Mouse (Mus musculus) gastrocnemius, postnatal 10 days (tissue): Measurements from ENCODE around the gene Tnr. TPM values are rescaled to one million over a fixed set of nuclear protein-coding genes. Genes with fewer than 3 reads are reported as not detected.

ENCODE experiments used
- DNase-seq: peaks from one replicate; pipeline ENCODE4 v3.0.0; 2021; ENCODE audit warnings: mixed read lengths
- total RNA-seq, 2 experiments: library from RNA; stranded (reverse); gene quantifications; 2 replicates each; pipeline ENCODE4 v1.2.3; 2021

The Tnr gene
- total RNA-seq, 2 experiments from 2014 or later, result 0.27 to 0.33 TPM

DNA sequence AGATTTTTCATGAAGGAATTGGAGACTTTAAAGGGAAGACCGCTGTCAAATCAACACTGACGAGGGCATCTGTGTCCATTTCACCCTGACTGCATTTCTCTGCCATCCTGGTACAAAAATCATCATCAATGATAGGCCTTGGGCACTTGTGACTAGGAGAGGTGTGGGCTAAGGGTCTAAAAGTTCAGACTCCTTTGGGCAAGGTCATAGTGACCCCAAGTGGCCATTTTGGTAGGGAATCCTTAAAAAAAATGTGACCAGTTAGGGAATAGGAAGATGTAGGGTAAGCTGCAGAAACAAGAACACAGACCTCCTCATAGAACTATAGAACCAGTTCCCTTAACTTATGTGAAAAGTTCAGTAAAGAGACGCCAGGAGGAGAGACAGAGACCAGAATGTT, 355.1 kb downstream of the Tnr start:
- DNase-seq, result no peak

DNA sequence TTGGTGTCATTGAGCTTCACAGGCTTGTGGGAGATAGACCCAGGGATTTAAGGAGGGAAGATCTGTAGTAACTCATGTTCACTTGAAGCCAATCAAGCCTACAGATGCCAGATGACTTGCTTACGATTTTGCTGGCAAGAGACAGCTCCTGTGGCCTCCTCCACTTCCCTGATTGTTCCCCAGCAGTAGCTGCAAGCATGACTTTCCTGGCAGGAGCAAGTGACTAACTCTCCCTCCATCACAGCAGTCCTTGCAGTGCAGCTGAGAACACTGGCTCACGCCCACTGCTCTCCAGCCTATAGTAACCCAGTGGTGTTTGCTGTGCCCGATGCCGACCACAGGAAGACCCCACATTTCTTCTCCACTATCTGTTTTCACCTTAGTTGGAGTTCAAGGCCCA, 356.3 kb downstream of the Tnr start:
- DNase-seq, result no peak

DNA sequence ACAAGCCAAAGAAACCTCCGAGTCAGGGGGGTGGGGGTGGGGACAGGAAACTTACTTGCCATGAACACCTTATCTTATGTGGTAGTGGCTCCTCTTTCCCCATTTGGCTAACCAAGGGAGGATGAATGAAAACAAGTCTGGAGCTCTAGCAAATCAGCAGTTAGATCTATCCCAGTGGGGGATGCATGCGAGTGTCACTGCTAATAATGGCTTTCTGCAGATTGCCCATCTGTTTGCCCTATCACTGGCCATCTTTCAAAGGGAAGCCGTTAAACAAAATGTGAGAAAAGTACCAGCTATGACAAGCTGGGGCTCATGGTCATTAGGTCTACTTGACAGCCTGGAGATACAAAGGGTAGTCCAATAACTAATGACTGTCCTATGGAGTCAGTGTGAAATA, 361.9 kb downstream of the Tnr start:
- DNase-seq, result no peak

DNA sequence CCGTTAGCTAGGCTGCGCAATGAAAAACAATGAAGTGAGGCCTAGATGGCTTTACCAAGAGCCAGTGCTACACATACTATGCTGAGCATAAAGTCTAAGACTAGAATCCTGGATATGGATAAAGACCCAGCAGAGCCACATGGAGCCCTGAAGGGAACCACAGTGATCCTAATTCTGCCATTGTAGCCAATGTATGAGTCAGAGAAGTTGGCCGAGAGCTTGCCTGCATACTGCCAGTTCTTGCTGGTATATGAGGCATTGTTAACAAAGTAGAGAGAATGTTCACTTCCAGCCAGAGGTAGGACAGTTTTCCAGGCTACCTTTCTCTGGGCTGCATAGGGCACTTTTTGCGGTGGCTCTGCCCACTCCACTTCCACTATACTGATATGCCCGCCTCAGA, 365.0 kb downstream of the Tnr start:
- no peak for DNase-seq

DNA sequence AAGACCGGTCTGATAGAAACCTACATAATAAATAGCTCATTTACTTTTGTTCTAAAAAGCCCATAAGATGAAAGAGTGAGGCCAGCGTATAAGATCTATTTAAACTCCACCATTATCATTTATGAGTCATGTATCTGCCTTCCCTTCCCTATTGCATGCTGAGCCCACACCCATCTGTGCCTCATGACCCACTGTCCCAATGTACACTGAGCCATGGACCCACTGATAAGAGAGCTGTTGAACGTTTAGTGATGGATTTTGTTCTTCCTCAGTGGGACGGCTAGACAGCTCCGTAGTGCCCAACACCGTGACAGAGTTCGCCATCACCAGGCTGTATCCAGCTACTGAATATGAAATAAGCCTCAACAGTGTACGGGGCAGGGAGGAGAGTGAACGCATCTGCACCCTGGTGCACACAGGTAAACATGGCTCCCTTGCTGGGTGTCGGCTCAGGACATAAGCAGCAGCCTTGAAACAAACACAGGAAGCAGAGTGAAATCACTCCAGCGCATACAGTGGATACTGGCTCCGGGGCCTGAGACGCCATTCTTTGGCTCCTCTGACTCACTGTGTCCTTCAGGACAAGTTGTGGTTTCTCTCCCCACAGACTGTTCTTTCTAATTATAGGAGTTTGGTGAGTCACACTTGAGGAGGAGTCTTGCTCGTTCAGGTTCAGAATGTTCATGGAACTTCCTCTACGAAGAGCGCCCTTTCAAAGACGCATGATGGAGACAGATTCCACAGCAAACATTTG, 365.6 kb downstream of the Tnr start:
- no peak for DNase-seq

DNA sequence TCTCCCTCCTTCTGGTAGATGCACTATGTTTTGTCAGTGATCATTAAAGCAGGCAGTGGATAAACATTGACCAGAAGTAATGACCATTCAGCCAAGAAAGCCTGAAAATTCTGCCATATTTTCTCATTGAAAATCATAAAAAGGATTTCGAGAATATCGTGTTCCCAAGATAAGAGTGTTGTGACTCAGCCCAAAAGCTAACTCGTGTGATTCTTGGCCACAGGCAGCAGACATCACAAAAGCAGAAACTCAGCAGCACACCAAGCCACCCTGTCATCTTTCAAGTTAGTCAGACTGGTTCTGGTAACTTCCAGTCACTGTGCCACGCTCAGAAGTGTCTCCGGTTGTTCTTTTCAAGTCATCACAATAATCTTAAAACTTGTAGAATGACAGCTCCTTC, 367.0 kb downstream of the Tnr start:
- DNase-seq, result no peak

DNA sequence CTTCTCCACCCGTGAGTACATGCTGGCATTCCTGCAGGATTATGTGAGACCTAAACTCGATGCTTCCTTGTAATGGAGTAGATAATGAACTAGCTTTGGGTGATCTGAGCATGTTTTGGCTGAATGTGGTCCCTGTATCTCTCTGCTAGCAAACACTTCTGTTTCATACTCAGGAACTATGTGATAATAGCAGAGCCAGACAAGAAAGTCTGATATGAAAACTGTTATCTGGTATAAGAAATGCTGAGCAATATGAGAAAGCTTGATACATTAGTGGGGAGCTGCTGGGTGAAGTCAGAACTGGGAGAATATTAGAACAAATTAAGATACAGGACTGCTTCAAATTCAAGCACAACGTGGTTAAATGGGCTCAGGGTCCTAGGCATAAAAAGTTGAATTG, 371.5 kb downstream of the Tnr start:
- DNase-seq, result no peak

DNA sequence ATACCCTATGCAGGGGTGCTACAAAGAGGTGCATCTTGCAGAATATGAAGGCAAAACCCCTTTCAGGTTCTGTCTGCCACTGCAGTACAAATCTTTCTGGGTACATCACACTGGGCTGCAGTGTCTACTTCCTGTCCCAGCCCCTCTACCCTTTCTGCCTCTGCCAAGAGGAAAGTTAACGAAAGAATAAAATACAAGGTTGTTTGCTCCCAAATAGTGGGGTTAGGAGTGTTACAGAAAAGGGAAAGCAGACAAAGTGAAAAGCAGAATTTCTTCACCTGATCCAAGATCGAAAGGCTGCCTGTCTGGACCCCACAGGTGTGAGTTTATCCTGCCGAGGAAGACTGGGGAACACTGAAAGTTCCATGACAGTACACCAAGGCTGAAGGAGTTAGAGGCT, 376.4 kb downstream of the Tnr start:
- DNase-seq, result no peak

DNA sequence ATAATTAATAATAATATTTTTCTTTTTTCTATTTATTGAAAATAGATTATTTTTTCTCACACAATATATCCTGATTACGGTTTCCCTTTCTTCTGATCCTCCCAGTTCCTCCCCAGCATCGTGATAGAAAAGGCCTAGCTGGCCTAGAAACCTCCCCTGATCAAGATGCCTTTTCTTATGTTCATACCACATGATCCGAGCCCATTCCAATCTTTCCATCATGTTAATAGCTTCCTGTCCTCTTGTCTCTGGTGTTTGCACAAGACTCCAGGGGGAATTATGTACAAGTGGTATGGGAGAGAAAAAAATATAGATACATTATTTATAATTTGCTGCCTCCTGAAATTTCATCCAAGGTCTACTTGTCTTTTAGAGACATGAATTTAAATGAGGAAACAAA, 377.1 kb downstream of the Tnr start:
- DNase-seq, result no peak

DNA sequence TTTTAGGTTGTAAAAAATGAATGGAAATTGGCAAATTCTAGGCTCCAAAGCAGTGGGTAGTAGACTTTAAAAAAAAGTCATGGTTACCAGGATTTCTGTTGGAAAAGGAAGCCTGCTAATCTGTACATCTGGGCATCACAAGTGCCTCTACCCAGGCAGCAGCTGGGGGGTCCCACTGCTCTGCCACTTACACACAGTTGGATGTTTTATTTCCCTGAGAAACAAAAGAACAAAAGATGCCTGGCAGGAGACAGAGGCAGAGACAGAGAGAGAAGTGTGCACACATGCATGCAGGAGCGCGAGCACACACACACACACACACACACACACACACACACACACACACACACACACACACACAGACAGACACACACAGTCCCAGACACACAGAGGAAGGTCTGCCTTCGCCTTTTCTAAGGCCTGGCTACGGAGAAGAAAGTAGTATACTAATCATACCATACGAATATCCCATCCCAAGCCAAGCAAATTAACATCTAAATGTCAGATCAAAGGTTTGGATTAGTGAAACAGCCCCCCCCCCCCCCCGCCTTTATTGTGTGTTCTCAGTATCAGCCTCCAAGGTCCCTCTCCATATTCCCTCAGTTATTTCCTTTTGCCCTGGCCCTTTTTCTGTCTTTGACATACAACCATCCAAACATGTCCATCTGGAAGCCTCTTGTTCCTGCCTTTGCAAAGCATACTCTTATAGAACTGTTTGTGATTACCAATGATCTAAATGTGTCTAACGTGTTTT, 378.0 kb downstream of the Tnr start:
- DNase-seq, result no peak

DNA sequence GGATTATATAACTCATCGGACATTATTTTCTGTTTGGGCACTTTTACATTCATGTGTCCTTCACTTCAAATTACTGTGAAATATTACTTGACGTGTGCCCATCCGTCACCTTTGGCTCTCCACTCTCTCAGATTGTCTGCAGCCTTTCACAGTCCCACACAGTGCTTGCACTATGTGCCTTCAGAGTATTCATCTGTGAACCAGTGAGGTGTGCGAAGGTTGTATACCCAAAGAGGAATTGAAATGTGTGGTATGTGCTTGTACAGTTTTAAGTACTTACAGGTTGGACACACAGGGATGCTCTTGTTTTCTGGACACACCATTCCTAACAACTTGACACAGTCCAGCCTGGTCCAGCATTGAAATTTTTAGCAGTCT, 378.5 kb downstream of the Tnr start:
- no peak for DNase-seq

DNA sequence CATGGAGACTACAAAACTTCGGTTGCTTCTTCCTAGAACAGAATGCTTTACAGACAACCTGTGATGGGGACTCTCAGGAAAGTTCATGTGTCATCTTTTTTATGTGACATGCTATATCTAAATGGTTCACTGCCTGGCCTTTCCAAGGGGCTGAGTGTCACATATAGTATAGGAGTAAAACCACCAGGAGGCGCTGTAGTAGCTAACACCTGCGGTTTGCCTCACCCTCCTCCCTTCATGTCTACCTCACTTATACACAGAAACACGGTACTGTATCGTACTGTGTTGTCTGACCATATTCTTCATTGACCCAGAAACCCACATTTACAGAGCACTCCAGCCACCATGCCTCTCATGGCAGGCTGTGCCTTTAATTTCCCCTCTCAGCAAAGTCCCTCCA, 387.4 kb downstream of the Tnr start:
- peak; percentile 45 for DNase-seq

DNA sequence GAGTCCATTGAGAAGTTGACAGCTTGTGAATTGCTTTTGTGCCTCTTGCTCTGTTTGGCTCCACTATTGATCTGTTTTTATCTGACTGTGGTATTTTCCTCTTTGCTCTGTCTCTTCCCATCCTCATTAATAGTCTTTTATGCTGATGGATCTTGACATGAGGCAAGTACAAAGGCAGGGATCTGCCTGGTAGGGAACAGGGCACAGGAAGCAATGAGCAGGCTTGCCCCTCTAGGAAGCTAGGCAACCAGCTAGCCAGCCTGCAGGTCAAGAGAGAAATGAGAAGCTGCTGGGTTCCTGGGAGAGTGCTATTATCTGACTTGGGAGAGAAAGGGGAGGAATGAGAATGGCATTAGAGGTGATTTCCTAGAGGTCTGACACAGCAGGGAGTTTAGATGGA, 391.2 kb downstream of the Tnr start:
- DNase-seq, result no peak

DNA sequence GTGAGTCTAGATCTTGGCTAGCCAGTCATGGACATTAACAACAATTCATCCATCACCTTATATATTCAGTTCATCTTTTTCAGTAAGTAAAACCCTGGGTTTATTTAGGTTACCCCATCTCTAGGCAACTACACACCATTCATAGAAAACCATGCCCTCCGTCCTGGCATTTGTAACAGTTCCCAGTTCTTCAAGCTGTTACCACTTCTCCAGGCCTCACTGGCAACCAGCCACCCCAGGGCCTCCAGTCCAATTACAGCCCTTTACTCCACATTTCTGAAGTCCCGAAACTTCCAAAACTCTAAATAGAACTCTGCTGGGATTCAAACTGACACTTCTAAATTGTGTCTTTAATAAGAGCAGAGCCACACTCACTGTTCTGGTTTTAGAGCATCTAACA, 397.0 kb downstream of the Tnr start:
- no peak for DNase-seq

DNA sequence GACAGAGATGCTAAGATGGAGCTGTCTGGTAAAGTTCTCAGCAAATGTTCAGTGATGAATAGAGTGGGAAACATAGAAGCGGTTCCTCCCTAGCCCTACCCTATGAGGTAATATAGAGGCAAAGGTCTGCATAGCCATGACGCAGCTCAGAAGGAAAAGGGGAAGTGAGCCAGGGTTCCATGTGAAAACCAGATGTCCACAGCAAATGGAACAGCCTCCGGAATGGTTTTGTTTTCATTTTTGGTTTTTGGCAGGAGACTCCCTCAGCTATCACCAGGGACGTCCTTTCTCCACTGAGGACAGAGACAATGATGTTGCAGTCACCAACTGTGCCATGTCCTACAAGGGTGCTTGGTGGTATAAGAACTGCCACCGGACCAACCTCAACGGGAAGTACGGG, 399.4 kb downstream of the Tnr start:
- DNase-seq, result no peak

DNA sequence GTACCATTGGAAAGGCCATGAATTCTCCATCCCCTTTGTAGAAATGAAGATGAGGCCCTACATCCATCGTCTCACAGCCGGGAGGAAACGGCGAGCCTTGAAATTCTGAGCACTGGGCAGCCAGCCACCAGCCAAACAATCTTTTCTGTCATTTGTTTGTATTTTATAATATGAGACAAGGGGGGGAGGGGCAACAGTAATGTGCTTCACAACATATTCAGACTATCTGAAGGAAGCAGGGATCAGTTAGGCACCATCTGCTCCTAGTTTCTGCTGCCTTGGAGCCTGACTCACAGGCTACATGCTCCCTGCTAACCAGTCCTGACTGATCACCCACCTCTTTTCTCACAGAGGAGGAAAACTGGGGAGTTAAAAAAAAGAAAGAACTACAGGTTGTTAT, 400.5 kb downstream of the Tnr start:
- DNase-seq, result peak; percentile 18

DNA sequence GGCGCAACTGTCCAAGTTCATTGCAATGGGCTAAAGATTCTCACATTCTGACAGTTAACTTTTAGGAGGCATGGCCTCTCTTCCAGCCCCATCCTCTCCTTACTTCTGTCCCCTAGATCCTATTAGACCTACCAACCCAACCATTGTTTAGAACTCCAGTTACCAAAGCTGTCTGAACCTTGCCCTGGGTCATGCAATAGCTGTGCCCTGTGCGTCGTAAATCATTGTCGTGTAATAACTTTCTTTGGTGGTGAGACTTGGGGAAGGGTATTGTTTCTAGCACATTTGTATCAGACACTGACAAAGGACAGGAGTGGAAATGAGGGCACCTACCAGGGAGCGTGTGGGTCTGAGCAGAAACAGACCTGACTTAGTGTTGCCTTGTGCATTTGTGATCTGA, 401.1 kb downstream of the Tnr start:
- DNase-seq, result no peak

DNA sequence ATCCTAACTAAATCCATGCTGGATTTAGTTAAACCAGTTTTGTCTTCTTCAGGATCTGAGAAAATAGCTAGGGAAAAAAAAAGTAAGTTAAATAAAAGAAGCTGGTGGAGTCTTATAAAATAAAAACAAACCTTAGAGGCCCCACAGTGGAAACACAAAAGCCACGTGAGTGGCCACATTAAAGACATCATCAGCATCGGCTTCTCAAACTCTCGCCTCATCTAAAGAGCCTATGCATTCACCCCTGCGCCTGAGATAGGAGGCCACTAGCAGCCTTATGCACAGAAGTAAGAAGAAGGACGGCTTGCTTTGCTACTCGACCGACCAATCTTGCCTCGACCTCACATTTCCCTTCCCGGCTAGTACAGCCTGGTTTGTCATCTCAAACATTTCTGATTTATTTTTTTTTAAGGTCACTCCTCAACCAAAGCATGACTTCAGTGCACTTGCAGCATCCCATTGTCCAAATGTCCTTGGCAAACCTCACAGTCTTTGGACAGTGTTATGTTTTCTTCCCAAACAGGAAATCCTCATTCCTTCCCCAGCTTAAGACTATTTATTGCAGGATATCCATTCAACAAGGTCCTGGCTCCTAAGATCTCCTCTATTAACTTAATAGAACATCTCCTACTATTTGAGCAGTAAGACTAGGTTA, 405.2 kb downstream of the Tnr start:
- no peak for DNase-seq

DNA sequence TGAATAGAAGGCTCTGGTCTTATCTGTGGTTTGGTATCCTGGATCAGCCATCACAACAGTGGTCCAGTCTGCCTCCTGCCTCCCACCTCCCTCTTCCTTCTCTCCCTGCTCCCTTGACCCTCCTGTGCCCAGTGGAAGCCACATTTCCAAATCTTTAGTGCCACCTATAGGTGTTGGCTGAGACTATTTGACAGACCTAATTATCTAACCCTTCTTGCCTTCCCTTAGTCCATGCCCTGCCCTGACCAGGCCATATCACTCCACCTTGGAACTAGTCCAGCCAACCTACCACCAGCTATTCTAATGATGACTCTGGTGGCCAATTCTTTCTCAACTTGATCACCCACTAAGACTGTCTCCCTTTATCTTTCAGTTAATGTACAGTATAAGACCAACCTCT, 408.5 kb downstream of the Tnr start:
- DNase-seq, result no peak

DNA sequence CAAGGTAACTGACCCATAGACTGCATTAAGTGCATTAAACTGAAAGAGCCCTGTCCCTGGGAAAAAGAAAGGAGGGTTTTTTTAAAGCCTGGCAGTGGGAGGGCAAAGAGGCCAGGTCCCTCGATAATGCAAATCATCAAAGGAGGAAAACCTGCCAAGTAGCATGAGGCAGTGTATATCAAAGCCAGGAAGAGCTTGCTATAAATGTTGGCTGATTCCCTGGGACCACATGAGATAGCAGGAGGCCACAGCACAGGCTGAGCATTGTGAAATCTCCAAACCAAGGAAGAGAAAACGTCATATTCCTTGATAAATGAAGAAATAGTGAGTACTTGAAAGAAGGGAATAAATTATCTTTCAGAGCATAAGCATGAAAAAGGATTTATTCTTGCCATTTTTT, 409.0 kb downstream of the Tnr start:
- no peak for DNase-seq

DNA sequence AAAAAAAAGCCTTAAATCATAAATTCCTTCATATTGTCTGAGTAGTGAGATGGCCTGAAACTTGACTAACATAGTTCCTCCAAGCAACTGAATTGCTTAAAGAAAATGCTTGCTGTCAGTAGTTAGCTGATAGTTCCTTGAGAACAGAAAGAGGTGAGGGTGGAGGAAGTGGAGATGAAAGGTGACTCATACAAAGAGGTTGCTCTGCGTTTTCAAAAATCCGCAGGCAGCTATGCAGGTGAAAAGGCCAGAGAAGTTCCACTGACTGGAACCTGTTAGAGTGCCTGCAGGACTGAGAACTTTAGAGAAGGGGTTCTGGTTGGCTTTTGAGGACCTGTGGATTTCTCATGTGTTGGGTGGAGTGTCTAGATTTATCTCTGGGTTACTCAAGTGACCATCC, 414.9 kb downstream of the Tnr start:
- no peak for DNase-seq

DNA sequence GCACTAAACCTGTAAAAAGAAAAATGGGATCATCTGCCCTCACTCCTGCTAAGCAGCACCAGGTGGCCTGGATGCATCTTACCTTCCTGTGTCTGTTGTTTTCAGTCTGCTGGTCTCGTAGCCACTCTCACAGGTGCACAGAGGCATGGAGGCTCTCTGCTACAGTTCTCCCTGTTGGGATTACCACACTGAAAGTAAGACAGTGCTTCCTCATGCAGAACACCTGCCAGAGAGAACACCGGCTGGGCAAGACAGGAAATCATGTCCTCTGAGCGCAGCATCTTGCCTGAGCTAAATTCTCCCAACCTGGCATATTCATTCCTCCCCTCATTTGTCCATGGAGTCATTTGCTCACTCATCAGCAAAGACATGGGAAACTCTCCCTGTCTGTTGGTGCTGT, 415.8 kb downstream of the Tnr start:
- DNase-seq, result no peak

DNA sequence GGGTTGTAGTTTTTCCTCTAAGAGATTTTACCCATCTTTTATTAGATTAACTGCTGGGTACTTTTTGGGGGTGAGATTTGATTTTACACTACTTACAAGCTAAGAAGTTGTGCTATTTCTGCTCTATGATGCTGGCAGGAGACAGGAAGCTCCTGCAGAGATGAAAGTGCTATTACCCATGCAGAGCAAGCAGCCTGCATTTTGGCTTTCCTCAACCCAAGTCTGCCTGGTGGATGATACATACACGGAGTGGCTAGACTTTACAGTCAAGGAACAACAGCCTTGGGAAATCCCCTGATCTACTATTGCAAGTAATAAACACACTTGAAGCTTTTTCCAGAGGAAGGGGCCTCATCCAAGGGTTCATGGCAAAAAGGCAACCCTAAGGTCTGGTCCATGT, 430.0 kb downstream of the Tnr start:
- no peak for DNase-seq

DNA sequence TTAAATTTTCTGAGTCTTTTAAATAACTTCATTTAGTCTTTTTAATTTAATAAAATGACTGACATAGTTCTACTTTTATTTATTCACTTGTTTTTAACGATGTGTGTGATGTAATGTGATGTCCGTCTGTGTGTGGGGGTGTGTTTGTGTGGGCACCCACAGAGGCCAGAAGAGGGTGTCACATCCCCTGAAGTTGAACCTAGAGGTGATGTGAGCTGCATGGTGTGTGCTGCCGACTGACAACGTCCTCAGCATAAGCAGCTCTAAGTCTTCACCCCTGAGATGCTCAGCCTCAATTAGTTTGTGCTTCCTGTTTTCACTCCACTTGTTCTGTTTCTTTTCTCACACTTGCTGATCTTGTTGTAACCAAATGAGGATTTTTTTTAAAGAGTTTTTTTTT, 439.8 kb downstream of the Tnr start:
- no peak for DNase-seq
